Mouse (Mus musculus) activated CD4-positive, CD25-positive, alpha-beta regulatory T cell (primary cell): Measurements from ENCODE around the gene Efcc1. TPM values are rescaled to one million over a fixed set of nuclear protein-coding genes. Genes with fewer than 3 reads are reported as not detected.

Experiments
- polyA plus RNA-seq, 2 experiments: library from polyadenylated mRNA; unstranded; fragments of 100-300 nt; shearing (Covaris generic); gene quantifications; one replicate each; pipeline ENCODE4 v1.2.1; 2017

Efcc1 gene
- under 1 TPM; 0.38 to 0.61 TPM for polyA plus RNA-seq

GRCm38 (mm10) chr6:87730591-87731462, at the start of gene Efcc1:
TSS of gene Efcc1 (plus strand) at chr6:87730869.

GRCm38 (mm10) chr6:87777842-87778241, 47.2 kb downstream of the Efcc1 start, which contains the start of gene Gp9:
TSS of gene Gp9 (plus strand) at chr6:87778072.

Other genes starting within 250 kb of the Efcc1 start
- 100 to 1,000 TPM; 107 to 163 TPM for gene Arhgap25, start 197.6 kb upstream of the Efcc1 start, polyA plus RNA-seq
- gene Prokr1, start 140.1 kb upstream of the Efcc1 start, polyA plus RNA-seq, result under 1 TPM in 1 of 2 experiments, not detected in 1; 0.17 TPM
- gene Aplf, start 58.7 kb upstream of the Efcc1 start, polyA plus RNA-seq, result 1 to 10 TPM; 4.1 to 6.9 TPM
- gene Gp9, start 47.2 kb downstream of the Efcc1 start, polyA plus RNA-seq, result under 1 TPM; 0.33 to 0.61 TPM
- 10 to 100 TPM; 29.3 to 40.8 TPM for gene Rab43, start 81.3 kb downstream of the Efcc1 start, polyA plus RNA-seq
- 10 to 100 TPM; 16.4 to 20.3 TPM for gene Gm45140, start 104.9 kb downstream of the Efcc1 start, polyA plus RNA-seq
- gene Isy1, start 107.9 kb downstream of the Efcc1 start, polyA plus RNA-seq, result 10 to 100 TPM; 88.7 to 90.5 TPM
- 1,000 to 10,000 TPM in 1 of 2 experiments, 100 to 1,000 TPM in 1; 944 to 1,204 TPM for gene Cnbp, start 120.2 kb downstream of the Efcc1 start, polyA plus RNA-seq
- gene Copg1, start 156.9 kb downstream of the Efcc1 start, polyA plus RNA-seq, result 100 to 1,000 TPM in 1 of 2 experiments, 10 to 100 TPM in 1; 78.6 to 130 TPM
- 10 to 100 TPM; 45.8 to 51.9 TPM for gene Hmces, start 183.1 kb downstream of the Efcc1 start, polyA plus RNA-seq